Mouse (Mus musculus) liver, embryonic 14 days (tissue): ENCODE results near the gene Tmem259. TPM values are rescaled to one million over a fixed set of nuclear protein-coding genes. Genes with fewer than 3 reads are reported as not detected.

ENCODE experiments used
- polyA plus RNA-seq: library from polyadenylated mRNA; depleted of rRNA; stranded (reverse); fragments of >200 nt; gene quantifications from 2 replicates; pipeline ENCODE4 v1.2.3, GENCODE M21; 2012; rRNA removed

Tmem259 gene
- 49.9 and 57.6 TPM in 2 replicates for polyA plus RNA-seq

DNA sequence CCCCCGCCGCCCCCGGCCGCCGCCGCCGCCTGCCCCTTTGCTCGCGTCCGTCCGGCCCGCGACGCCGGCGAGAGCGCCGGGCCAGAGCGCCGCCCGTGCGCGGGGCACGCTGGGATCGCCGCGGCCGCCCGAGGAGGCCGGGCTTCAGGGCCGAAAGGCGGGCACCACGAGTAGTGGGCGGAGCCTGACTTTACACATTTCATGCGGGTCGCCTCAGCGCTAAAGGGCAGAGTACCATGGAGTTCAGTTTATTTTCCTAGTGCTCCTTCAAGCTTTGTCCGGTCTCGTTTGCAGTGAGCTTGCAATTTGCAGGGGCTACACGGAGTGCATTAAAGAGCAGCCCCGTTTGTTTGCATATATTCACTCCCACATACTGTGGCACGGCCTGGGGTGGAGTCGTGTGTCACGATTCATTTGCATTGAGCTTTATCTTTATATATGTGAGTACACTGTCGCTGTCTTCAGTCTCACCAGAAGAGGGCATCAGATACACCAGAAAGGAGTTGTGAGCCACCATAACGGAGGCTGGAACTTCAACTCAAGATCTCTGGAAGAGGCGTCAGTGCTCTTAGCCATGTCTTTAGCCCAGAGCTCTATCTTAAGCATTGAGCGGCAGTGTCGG lies at the start of gene Tmem259:
Tmem259 (minus strand) TSS at position 136 of the 622 bp plus-strand sequence.

GRCm38 (mm10) chr10:80016511-80016910 lies 32.4 kb upstream of the Tmem259 start, which contains the start of gene Arhgap45:
TSS of gene Arhgap45 (plus strand) at chr10:80016653.

DNA sequence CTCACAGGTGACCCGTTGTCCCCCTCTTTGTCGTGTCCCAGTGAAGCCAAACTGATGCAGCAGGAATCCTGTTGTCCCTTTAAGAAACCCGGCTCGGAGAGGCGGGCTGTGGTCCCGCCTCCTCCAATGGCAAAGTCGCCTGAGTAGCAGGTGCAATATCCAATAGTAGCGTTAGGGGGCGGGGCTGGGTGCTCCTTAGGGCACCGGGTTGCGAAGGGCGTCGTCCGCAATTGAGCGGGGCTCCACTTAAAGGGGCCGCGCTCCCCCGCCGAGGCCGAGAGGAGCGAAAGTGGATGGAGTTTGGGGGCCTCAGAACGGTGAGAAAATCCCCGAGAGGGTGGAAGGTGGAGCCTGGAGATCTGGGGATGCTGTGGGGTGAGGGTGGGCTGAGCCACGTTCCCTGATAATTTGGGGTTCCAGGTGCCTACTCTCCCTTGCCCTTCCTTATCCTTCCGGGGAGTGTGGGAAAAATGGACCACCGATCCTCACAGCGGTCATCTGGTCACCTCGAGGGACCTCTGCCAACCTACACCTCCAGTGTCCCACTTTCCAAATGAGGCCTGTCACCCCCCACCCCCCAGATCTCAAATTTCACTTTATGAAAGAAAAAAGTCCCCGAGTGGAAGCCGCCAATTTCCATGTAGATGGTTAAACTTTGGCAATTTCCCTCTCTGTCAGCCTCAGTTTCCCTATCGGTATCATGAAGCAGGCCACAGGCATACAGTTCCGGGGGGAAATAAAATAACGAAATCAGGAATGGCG lies 12.3 kb upstream of the Tmem259 start, which contains the start of gene Abca7:
Abca7 (plus strand) TSS at position 223 of the 762 bp plus-strand sequence.

DNA sequence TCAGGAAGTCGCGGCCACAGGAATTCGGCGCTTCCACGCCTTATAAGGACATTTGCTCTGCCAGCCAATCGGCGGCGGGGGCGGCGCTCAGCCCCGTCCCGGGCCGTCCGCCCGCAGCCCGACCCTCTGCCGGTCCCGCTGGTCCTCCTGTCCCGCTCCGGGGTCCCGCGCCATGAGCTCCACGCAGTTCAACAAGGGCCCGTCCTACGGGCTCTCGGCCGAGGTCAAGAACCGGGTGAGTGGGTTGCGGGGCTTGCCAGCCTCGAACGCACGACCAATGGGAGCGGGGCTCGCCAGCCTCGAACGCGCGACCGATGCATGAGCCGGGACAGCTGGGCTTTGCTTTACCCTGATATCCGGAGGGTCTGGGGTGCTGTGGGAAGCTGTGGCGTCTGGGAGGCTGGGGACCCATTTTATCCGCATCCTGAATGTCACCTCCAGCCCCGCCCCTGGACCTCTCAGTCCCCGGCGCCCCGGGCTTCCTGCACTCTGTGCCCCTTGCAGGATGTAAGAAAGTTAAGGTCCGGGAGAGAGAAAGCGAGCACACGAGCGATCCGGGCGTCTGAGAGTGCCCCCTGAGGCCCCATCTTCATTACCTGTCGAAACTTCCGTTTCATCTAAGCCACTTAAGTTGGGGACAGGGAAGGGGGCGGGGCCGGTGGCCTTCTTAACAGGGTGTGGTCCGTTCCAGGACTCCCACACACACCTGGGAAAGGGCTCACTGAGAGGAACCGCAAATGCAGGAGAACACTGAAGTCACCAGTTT lies 4.6 kb upstream of the Tmem259 start, which contains the start of gene Cnn2:
Cnn2 (plus strand) TSS at position 79 of the 766 bp plus-strand sequence.

GRCm38 (mm10) chr10:79970415-79971182 lies 13.5 kb downstream of the Tmem259 start, which contains the start of gene Grin3b:
TSS of gene Grin3b (plus strand) at chr10:79970715.

GRCm38 (mm10) chr10:79959847-79960601 lies 24.1 kb downstream of the Tmem259 start, which contains the start of gene Wdr18:
TSS of gene Wdr18 (plus strand) at chr10:79960152.

GRCm38 (mm10) chr10:79926491-79927323 lies 57.4 kb downstream of the Tmem259 start, which contains the start of gene Arid3a:
TSS of gene Arid3a (plus strand) at chr10:79927043.

Other genes with a start within 250 kb of the Tmem259 start
- gene Polrmt, start 237.7 kb downstream of the Tmem259 start, polyA plus RNA-seq: 15.2 and 16.1 TPM in 2 replicates
- gene Fgf22, start 229.3 kb downstream of the Tmem259 start, polyA plus RNA-seq: not detected in 2 replicates
- 40.0 and 46.4 TPM in 2 replicates for gene Rnf126, start 217.4 kb downstream of the Tmem259 start, polyA plus RNA-seq
- gene Fstl3, start 207.1 kb downstream of the Tmem259 start, polyA plus RNA-seq: 0.50 and 0.51 TPM in 2 replicates
- gene Prss57, start 193.4 kb downstream of the Tmem259 start, polyA plus RNA-seq: 1.9 and 3.0 TPM in 2 replicates
- 3.6 and 3.9 TPM in 2 replicates for gene Palm, start 190.8 kb downstream of the Tmem259 start, polyA plus RNA-seq
- 0.16 TPM in 2 replicates for gene Misp, start 163.3 kb downstream of the Tmem259 start, polyA plus RNA-seq
- gene Ptbp1, start 129.9 kb downstream of the Tmem259 start, polyA plus RNA-seq: 117 and 130 TPM in 2 replicates
- 119 and 171 TPM in 2 replicates for gene Prtn3, start 109.9 kb downstream of the Tmem259 start, polyA plus RNA-seq
- 6.2 and 6.7 TPM in 2 replicates for gene Plppr3, start 109.7 kb downstream of the Tmem259 start, polyA plus RNA-seq
- gene Elane, start 98.1 kb downstream of the Tmem259 start, polyA plus RNA-seq: 36.8 and 63.1 TPM in 2 replicates
- gene Cfd, start 93.5 kb downstream of the Tmem259 start, polyA plus RNA-seq: 0.03 TPM in 1 of 2 replicates, not detected in the other
- 11.7 and 12.4 TPM in 2 replicates for gene Med16, start 75.4 kb downstream of the Tmem259 start, polyA plus RNA-seq
- not detected in 2 replicates for gene Gm26602, start 73.5 kb downstream of the Tmem259 start, polyA plus RNA-seq
- 0.23 and 0.24 TPM in 2 replicates for gene Kiss1r, start 67.4 kb downstream of the Tmem259 start, polyA plus RNA-seq
- gene R3hdm4, start 63.1 kb downstream of the Tmem259 start, polyA plus RNA-seq: 28.2 and 33.7 TPM in 2 replicates
- gene Arid3a, start 57.3 kb downstream of the Tmem259 start, polyA plus RNA-seq: 4.7 and 5.8 TPM in 2 replicates
- 22.7 and 23.6 TPM in 2 replicates for gene Wdr18, start 24.2 kb downstream of the Tmem259 start, polyA plus RNA-seq
- gene Grin3b, start 13.6 kb downstream of the Tmem259 start, polyA plus RNA-seq: 0.02 and 0.05 TPM in 2 replicates
- gene Cnn2, start 4.3 kb upstream of the Tmem259 start, polyA plus RNA-seq: 13.6 and 16.7 TPM in 2 replicates
- 8.8 and 11.5 TPM in 2 replicates for gene Abca7, start 12.2 kb upstream of the Tmem259 start, polyA plus RNA-seq
- 17.5 and 19.8 TPM in 2 replicates for gene Arhgap45, start 32.3 kb upstream of the Tmem259 start, polyA plus RNA-seq
- 118 and 119 TPM in 2 replicates for gene Polr2e, start 55.5 kb upstream of the Tmem259 start, polyA plus RNA-seq
- gene Gpx4, start 62.8 kb upstream of the Tmem259 start, polyA plus RNA-seq: 378 and 411 TPM in 2 replicates
- gene Sbno2, start 121.2 kb upstream of the Tmem259 start, polyA plus RNA-seq: 8.9 and 9.8 TPM in 2 replicates
- gene Stk11, start 131.5 kb upstream of the Tmem259 start, polyA plus RNA-seq: 88.1 and 91.3 TPM in 2 replicates
- 174 and 199 TPM in 2 replicates for gene Atp5d, start 154.3 kb upstream of the Tmem259 start, polyA plus RNA-seq
- 1.4 and 1.8 TPM in 2 replicates for gene Cbarp, start 156.5 kb upstream of the Tmem259 start, polyA plus RNA-seq
- 8.2 and 9.9 TPM in 2 replicates for gene Midn, start 163.9 kb upstream of the Tmem259 start, polyA plus RNA-seq
- 19.1 and 20.7 TPM in 2 replicates for gene Cirbp, start 181.7 kb upstream of the Tmem259 start, polyA plus RNA-seq
- gene 1600002K03Rik, start 188.6 kb upstream of the Tmem259 start, polyA plus RNA-seq: 8.6 TPM in 2 replicates
- 0.37 and 0.46 TPM in 2 replicates for gene Efna2, start 195.2 kb upstream of the Tmem259 start, polyA plus RNA-seq
- gene Mum1, start 242.1 kb upstream of the Tmem259 start, polyA plus RNA-seq: 18.1 and 18.9 TPM in 2 replicates